Comparison of ENCODE assay signal across 11 mouse cellular contexts in genomic region chr2:103682261-103682722, GRCm38 (mm10).
DNase-seq lines count a peak whose midpoint lies in the region; ATAC-seq and TF ChIP-seq lines count a peak whose summit lies in the region.
"Had no signal": no experiment of that assay in that cellular context is flagged by ENCODE, and none has a peak within 500 bp of the region (broad histone marks: within the 10 kb centered on the region; RNA-seq: fewer than 3 reads in every experiment).

No protein-coding gene starts in this region.

- no peak for TF ChIP-seq POLR2A in cerebellum, adult 2 months (IDR thresholded peaks at IDR 0.05; ENCODE audit: borderline replicate concordance, insufficient read depth, low read length)

- intact Hi-C loops in left cerebral cortex, postnatal 36 days (cut with DNase I) = no loop called here

- TF ChIP-seq CTCF in cerebellum, adult 2 months (IDR thresholded peaks at IDR 0.05; ENCODE audit: borderline replicate concordance, insufficient read depth, low read depth, low read length) = no peak

- ATAC-seq in heart, embryonic 15.5 days (replicated peaks; ENCODE audit: insufficient number of reproducible peaks, insufficient read depth, low FRiP score, low read depth) = peak; percentile 46; the same call in 1 of the 2 replicates
- peak; percentile 44 to 47 for ATAC-seq in hematopoietic stem cell, adult 5-6 weeks (replicated peaks in 1 of 2; ENCODE audit: insufficient read depth in 1 of 2, low FRiP score in 2 of 2, low TSS enrichment in 1 of 2, low read depth in 1 of 2, poor library complexity in 2 of 2, severe bottlenecking in 2 of 2)
- ATAC-seq: liver, embryonic 12.5 days had no signal

- peak overlapping the region; percentile 70 for H3K27ac ChIP-seq in heart, embryonic 15.5 days
- H3K27ac ChIP-seq in cerebellum, adult 2 months (ENCODE audit: insufficient read depth, low read length) = no peak overlapping the region
- H3K27ac ChIP-seq: kidney, postnatal 0 days; liver, embryonic 12.5 days; stomach, embryonic 15.5 days had no signal

- H3K9ac ChIP-seq in heart, embryonic 15.5 days = no peak overlapping the region
- H3K9ac ChIP-seq: liver, embryonic 12.5 days; stomach, embryonic 15.5 days had no signal

- no peak for DNase-seq in heart, postnatal 4 days
- DNase-seq in CD4-positive, CD25-positive, alpha-beta regulatory T cell, adult 2 months (ENCODE audit: low read depth, low spot score) = peak; percentile 84
- peak; percentile 36 for DNase-seq in spleen, adult 12 weeks (ENCODE audit: low spot score)
- no peak for DNase-seq in adrenal gland, adult (ENCODE audit: inconsistent age in 2 of 2, low spot score in 1 of 2)
- no peak for DNase-seq in left cerebral cortex, postnatal 36 days (ENCODE audit: low spot score in 2 of 2)
- no peak for DNase-seq in cerebellum, adult 2 months

- H3K36me3 ChIP-seq in heart, embryonic 15.5 days = no peaks in the 10 kb centered on the region
- H3K36me3 ChIP-seq: liver, embryonic 12.5 days; stomach, embryonic 15.5 days had no signal

- no peaks in the 10 kb centered on the region for H3K9me3 ChIP-seq in heart, embryonic 15.5 days (replicated peaks)
- H3K9me3 ChIP-seq: liver, embryonic 12.5 days; stomach, embryonic 15.5 days had no signal

- H3K4me3 ChIP-seq in heart, embryonic 15.5 days = no peak overlapping the region
- no peak overlapping the region for H3K4me3 ChIP-seq in cerebellum, adult 2 months (replicated peaks; ENCODE audit: insufficient read depth, low read depth, low read length)
- H3K4me3 ChIP-seq: liver, embryonic 12.5 days; stomach, embryonic 15.5 days had no signal

- H3K4me2 ChIP-seq in heart, embryonic 15.5 days = no peak overlapping the region
- H3K4me2 ChIP-seq: liver, embryonic 12.5 days; stomach, embryonic 15.5 days had no signal

- H3K27me3 ChIP-seq in heart, embryonic 15.5 days = no peaks in the 10 kb centered on the region
- H3K27me3 ChIP-seq in cerebellum, adult 2 months (ENCODE audit: control insufficient read depth, insufficient read depth, low read length) = no peaks in the 10 kb centered on the region
- H3K27me3 ChIP-seq: stomach, embryonic 15.5 days had no signal

- WGBS in heart, embryonic 15.5 days = 67% methylated on average over 9 of the region's 9 CpGs
- WGBS in cerebellum, adult 2 months = 88% methylated on average over 9 of the region's 9 CpGs

- H3K4me1 ChIP-seq in heart, embryonic 15.5 days (replicated peaks) = peaks cover 35% of the 10 kb centered on the region
- H3K4me1 ChIP-seq in cerebellum, adult 2 months (ENCODE audit: control insufficient read depth, insufficient read depth, low read length) = peaks cover 4% of the 10 kb centered on the region
- H3K4me1 ChIP-seq: stomach, embryonic 15.5 days had no signal

Comparison
In these comparisons a context has a peak if more than half of its experiments do, and no peak if none do; other contexts are left out.
1. DNase-seq: peak in CD4-positive, CD25-positive, alpha-beta regulatory T cell, adult 2 months (single experiment) and spleen, adult 12 weeks (single experiment); none in heart, postnatal 4 days (single experiment), adrenal gland, adult (0 of 2), left cerebral cortex, postnatal 36 days (0 of 2) and cerebellum, adult 2 months (0 of 2).